Mouse (Mus musculus) testis, adult 2 months (tissue): Measurements from ENCODE around the gene Rad51b.

ENCODE experiments used
- CTCF ChIP-seq: fragments of 200-500 bp; IDR thresholded peaks from 2 replicates; pipeline ENCODE4 v1.5.1; 2012; ENCODE audit warnings: low read depth, mild to moderate bottlenecking, inconsistent platforms, low read length, moderate library complexity; ENCODE audit not compliant: control insufficient read depth, insufficient read depth, insufficient replicate concordance
- POLR2A ChIP-seq: fragments of 200-500 bp; IDR thresholded peaks from 2 replicates; pipeline ENCODE4 v1.6.1; 2012; ENCODE audit warnings: low read depth, mild to moderate bottlenecking, inconsistent platforms, low read length, moderate library complexity; ENCODE audit not compliant: control insufficient read depth

DNA sequence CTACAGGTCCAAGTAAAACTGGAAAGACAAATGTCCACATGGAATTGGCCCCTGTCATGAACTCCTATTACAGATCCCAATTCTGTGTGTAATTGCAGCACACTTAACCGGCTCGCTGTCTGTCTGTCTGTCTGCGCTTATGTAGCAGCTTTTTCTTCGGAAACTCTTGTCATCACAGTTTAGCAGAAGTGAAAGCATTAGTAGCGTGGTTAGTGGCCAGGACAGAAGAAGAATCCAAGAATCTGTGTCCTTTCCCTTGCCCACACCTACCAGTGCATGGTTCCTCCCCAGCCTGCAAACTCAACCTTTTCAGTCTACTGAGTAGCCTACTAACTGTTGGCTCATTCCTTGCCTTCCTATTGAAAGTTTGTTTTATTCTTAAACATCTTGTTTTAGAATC is 345.6 kb downstream of the Rad51b start:
- no peak for TF ChIP-seq POLR2A
- no peak for TF ChIP-seq CTCF
